Mouse (Mus musculus) hindbrain, embryonic 15.5 days (tissue): Measurements from ENCODE around the gene Amh. TPM values are rescaled to one million over a fixed set of nuclear protein-coding genes. Genes with fewer than 3 reads are reported as not detected.
A peak's percentile ranks its signal among the peaks of the same experiment; 100 is the strongest.
"Not testable (repeated sequence)": the region's sequence is repeated elsewhere in the genome, so short reads cannot be mapped to it uniquely, and the experiment has no call there.

Experiments
- ATAC-seq: fragments of 200-750 bp; cut with Nextera tagmentation; 2 replicates; pipeline ENCODE4 v1.8.0; 2017; ENCODE audit warnings: low read depth, moderate number of reproducible peaks, moderate TSS enrichment; ENCODE audit not compliant: low FRiP score
- H3K27ac ChIP-seq: fragments of 300-500 bp; sonication (generic); replicated peaks from 2 replicates; pipeline ENCODE4 v1.5.1; 2015; ENCODE audit warnings: mild to moderate bottlenecking, inconsistent platforms
- H3K27me3 ChIP-seq: fragments of 300-500 bp; sonication (generic); 2 replicates; pipeline ENCODE4 v1.6.1; 2015; ENCODE audit warnings: control low read depth, inconsistent platforms
- H3K36me3 ChIP-seq: fragments of 300-500 bp; sonication (generic); 2 replicates; pipeline ENCODE4 v1.6.1; 2015; ENCODE audit warnings: control low read depth, inconsistent platforms
- H3K4me1 ChIP-seq: fragments of 300-500 bp; sonication (generic); replicated peaks from 2 replicates; pipeline ENCODE4 v1.6.1; 2015; ENCODE audit warnings: control low read depth, inconsistent platforms
- H3K4me2 ChIP-seq: fragments of 300-500 bp; sonication (generic); 2 replicates; pipeline ENCODE4 v1.6.1; 2015; ENCODE audit warnings: moderate library complexity, mild to moderate bottlenecking, inconsistent platforms
- H3K4me3 ChIP-seq: fragments of 300-500 bp; sonication (generic); 2 replicates; pipeline ENCODE4 v1.5.1; 2015; ENCODE audit warnings: mild to moderate bottlenecking, inconsistent platforms
- H3K9ac ChIP-seq: fragments of 300-500 bp; sonication (generic); 2 replicates; pipeline ENCODE4 v1.6.1; 2015; ENCODE audit warnings: inconsistent platforms
- H3K9me3 ChIP-seq: fragments of 300-500 bp; sonication (generic); 2 replicates; pipeline ENCODE4 v1.6.1; 2016; ENCODE audit warnings: control low read depth, inconsistent platforms
- WGBS: fragments of 180-500 bp; shearing (Covaris S2); methylation state at CpG from one replicate; pipeline ENCODE4 v1.1.7; 2015; 5-methylcytosine and 5-hydroxymethylcytosine counted together
- polyA plus RNA-seq: library from polyadenylated mRNA; unstranded; fragments of >200 nt; fragmentation: Nextera tagmentation; extraction: Ambion mirVana; gene quantifications from 2 replicates; pipeline ENCODE4 v1.2.1, GENCODE M21; 2015

The Amh gene
- polyA plus RNA-seq, 1 experiment from 2014 or later: 0.14 TPM

GRCm38 (mm10) chr10:80824827-80825226 lies 19.8 kb downstream of the Amh start:
- Histone ChIP-seq H3K9ac (no peak overlapping the region), H3K4me3 (no peak overlapping the region), H3K4me2 (no peak overlapping the region), H3K4me1 (peaks cover 21% of the 10 kb centered on the region), H3K27me3 (no peaks in the 10 kb centered on the region), H3K27ac (no peak overlapping the region), H3K9me3 (no peaks in the 10 kb centered on the region), H3K36me3 (peaks cover 8% of the 10 kb centered on the region)
- no peak for ATAC-seq
- 81% methylated on average over 2 of the region's 2 CpGs for WGBS

GRCm38 (mm10) chr10:80826151-80827062 lies 21.4 kb downstream of the Amh start, which contains the start of gene Oaz1:
TSS of gene Oaz1 (plus strand) at chr10:80826656.
- peak; percentile 98 for ATAC-seq
- Histone ChIP-seq H3K4me3 (peak within 1 kb of the TSS; percentile 85), H3K27ac (peak within 1 kb of the TSS; percentile 93), H3K4me2 (peak within 1 kb of the TSS; percentile 95), H3K4me1 (peaks cover 25% of the 10 kb centered on the region), H3K36me3 (peaks cover 19% of the 10 kb centered on the region), H3K9ac (peak within 1 kb of the TSS; percentile 93), H3K9me3 (no peaks in the 10 kb centered on the region), H3K27me3 (no peaks in the 10 kb centered on the region)
- under 1% methylated on average over 81 of the region's 82 CpGs for WGBS

GRCm38 (mm10) chr10:80827063-80827869 lies 22.2 kb downstream of the Amh start:
- H3K27ac ChIP-seq: peak overlapping the region; percentile 93
- peaks cover 25% of the 10 kb centered on the region for H3K4me1 ChIP-seq
- peak overlapping the region; percentile 95 for H3K4me2 ChIP-seq
- peak overlapping the region; percentile 85 for H3K4me3 ChIP-seq
- H3K27me3 ChIP-seq: no peaks in the 10 kb centered on the region
- H3K9me3 ChIP-seq: no peaks in the 10 kb centered on the region
- H3K9ac ChIP-seq: peak overlapping the region; percentile 93
- ATAC-seq: no peak
- WGBS: 8% methylated on average over 29 of the region's 29 CpGs
- peaks cover 19% of the 10 kb centered on the region for H3K36me3 ChIP-seq

GRCm38 (mm10) chr10:80827870-80828420 lies 22.9 kb downstream of the Amh start:
- peak overlapping the region; percentile 93 for H3K9ac ChIP-seq
- ATAC-seq: no peak
- H3K9me3 ChIP-seq: no peaks in the 10 kb centered on the region
- H3K4me1 ChIP-seq: peaks cover 25% of the 10 kb centered on the region
- H3K4me3 ChIP-seq: peak overlapping the region; percentile 85
- WGBS: 67% methylated on average over 10 of the region's 10 CpGs
- H3K36me3 ChIP-seq: peaks cover 19% of the 10 kb centered on the region
- no peaks in the 10 kb centered on the region for H3K27me3 ChIP-seq
- H3K27ac ChIP-seq: no peak overlapping the region
- peak overlapping the region; percentile 95 for H3K4me2 ChIP-seq

- H3K27ac ChIP-seq, H3K27me3 ChIP-seq, H3K9me3 ChIP-seq, H3K9ac ChIP-seq, ATAC-seq: not testable (repeated sequence)
- peak overlapping the region; percentile 85 for H3K4me3 ChIP-seq
- H3K36me3 ChIP-seq: peaks cover 19% of the 10 kb centered on the region
- H3K4me2 ChIP-seq: peak overlapping the region; percentile 95
- WGBS: 82% methylated on average over 9 of the region's 9 CpGs
- peaks cover 25% of the 10 kb centered on the region for H3K4me1 ChIP-seq
These were observed 23.5 kb downstream of the Amh start for GRCm38 (mm10) chr10:80828587-80828986.

GRCm38 (mm10) chr10:80829359-80830278 lies 24.6 kb downstream of the Amh start:
- H3K27me3 ChIP-seq: peaks cover 13% of the 10 kb centered on the region
- ATAC-seq: no peak
- WGBS: 60% methylated on average over 1 of the region's 1 CpGs
- no peak overlapping the region for H3K4me2 ChIP-seq
- no peak overlapping the region for H3K27ac ChIP-seq
- H3K9ac ChIP-seq: no peak overlapping the region
- no peaks in the 10 kb centered on the region for H3K9me3 ChIP-seq
- peaks cover 24% of the 10 kb centered on the region for H3K36me3 ChIP-seq
- H3K4me1 ChIP-seq: peaks cover 25% of the 10 kb centered on the region
- no peak overlapping the region for H3K4me3 ChIP-seq

- Histone ChIP-seq H3K36me3 (peaks cover 24% of the 10 kb centered on the region), H3K27me3 (peaks cover 22% of the 10 kb centered on the region), H3K27ac (no peak overlapping the region), H3K4me2 (no peak overlapping the region), H3K9me3 (no peaks in the 10 kb centered on the region), H3K4me3 (no peak overlapping the region), H3K4me1 (peaks cover 34% of the 10 kb centered on the region), H3K9ac (no peak overlapping the region)
- WGBS: 6% methylated on average over 9 of the region's 9 CpGs
- ATAC-seq: no peak
These were observed 26.1 kb downstream of the Amh start for GRCm38 (mm10) chr10:80831136-80831535.

GRCm38 (mm10) chr10:80832818-80833217 lies 27.8 kb downstream of the Amh start:
- ATAC-seq: no peak
- peaks cover 22% of the 10 kb centered on the region for H3K27me3 ChIP-seq
- H3K4me3 ChIP-seq: no peak overlapping the region
- H3K4me2 ChIP-seq: no peak overlapping the region
- no peak overlapping the region for H3K9ac ChIP-seq
- no peaks in the 10 kb centered on the region for H3K9me3 ChIP-seq
- peaks cover 24% of the 10 kb centered on the region for H3K36me3 ChIP-seq
- no peak overlapping the region for H3K27ac ChIP-seq
- WGBS: 39% methylated on average over 7 of the region's 7 CpGs
- peaks cover 29% of the 10 kb centered on the region for H3K4me1 ChIP-seq

- H3K27ac ChIP-seq: no peak overlapping the region
- peaks cover 22% of the 10 kb centered on the region for H3K27me3 ChIP-seq
- no peak overlapping the region for H3K9ac ChIP-seq
- H3K36me3 ChIP-seq: peaks cover 8% of the 10 kb centered on the region
- H3K4me1 ChIP-seq: peaks cover 14% of the 10 kb centered on the region; the same call in 1 of the 2 replicates
- 43% methylated on average over 30 of the region's 30 CpGs for WGBS
- peak; percentile 31; the same call in 1 of the 2 replicates for ATAC-seq
- H3K9me3 ChIP-seq: no peaks in the 10 kb centered on the region
- H3K4me3 ChIP-seq: no peak overlapping the region
- peak overlapping the region; percentile 24 for H3K4me2 ChIP-seq
These were observed 30.6 kb downstream of the Amh start for GRCm38 (mm10) chr10:80835617-80836016.

GRCm38 (mm10) chr10:80836949-80837379 lies 31.9 kb downstream of the Amh start:
- Histone ChIP-seq H3K9me3 (no peaks in the 10 kb centered on the region), H3K4me1 (peaks cover 9% of the 10 kb centered on the region; the same call in 1 of the 2 replicates), H3K9ac (no peak overlapping the region), H3K27ac (no peak overlapping the region), H3K4me3 (no peak overlapping the region), H3K4me2 (no peak overlapping the region), H3K36me3 (peaks cover 5% of the 10 kb centered on the region; the same call in 1 of the 2 replicates), H3K27me3 (peaks cover 22% of the 10 kb centered on the region)
- ATAC-seq: no peak
- WGBS: 40% methylated on average over 7 of the region's 7 CpGs

- peaks cover 24% of the 10 kb centered on the region for H3K27me3 ChIP-seq
- WGBS: 20% methylated on average over 2 of the region's 2 CpGs
These were observed 32.8 kb downstream of the Amh start for GRCm38 (mm10) chr10:80837827-80838226.

More at GRCm38 (mm10) chr10:80837827-80838226, 32.8 kb downstream of the Amh start:
- H3K4me2 ChIP-seq: no peak overlapping the region
- no peaks in the 10 kb centered on the region for H3K9me3 ChIP-seq
- no peak for ATAC-seq
- peaks cover 5% of the 10 kb centered on the region; the same call in 1 of the 2 replicates for H3K36me3 ChIP-seq
- H3K4me1 ChIP-seq: peaks cover 9% of the 10 kb centered on the region; the same call in 1 of the 2 replicates
- H3K4me3 ChIP-seq: no peak overlapping the region
- no peak overlapping the region for H3K27ac ChIP-seq
- no peak overlapping the region for H3K9ac ChIP-seq
